Mouse (Mus musculus) heart, postnatal 0 days (tissue): ENCODE measurements around the gene Ift172. TPM values are rescaled to one million over a fixed set of nuclear protein-coding genes. Genes with fewer than 3 reads are reported as not detected.
A peak's percentile ranks its signal among the peaks of the same experiment; 100 is the strongest.

Experiments used
- ATAC-seq: fragments of 200-750 bp; cut with Nextera tagmentation; 2 replicates; pipeline ENCODE4 v1.8.0; 2017; ENCODE audit warnings: low read depth, moderate number of reproducible peaks, moderate library complexity; ENCODE audit not compliant: insufficient read depth
- DNase-seq: peaks from one replicate; pipeline ENCODE4 v3.0.0-alpha.2; 2016; ENCODE audit warnings: low spot score
- H3K27ac ChIP-seq: fragments of 300-500 bp; sonication (generic); 2 replicates; pipeline ENCODE4 v1.5.1; 2014; ENCODE audit warnings: low read depth, mild to moderate bottlenecking
- H3K27me3 ChIP-seq: fragments of 300-500 bp; sonication (generic); 2 replicates; pipeline ENCODE4 v1.6.1; 2014; ENCODE audit warnings: low read length, mixed read lengths; ENCODE audit not compliant: control insufficient read depth, insufficient read depth
- H3K36me3 ChIP-seq: fragments of 300-500 bp; sonication (generic); replicated peaks from 2 replicates; pipeline ENCODE4 v1.6.1; 2014; ENCODE audit warnings: low read length, mixed read lengths; ENCODE audit not compliant: control insufficient read depth, insufficient read depth
- H3K4me1 ChIP-seq: fragments of 300-500 bp; sonication (generic); 2 replicates; pipeline ENCODE4 v1.6.1; 2014; ENCODE audit warnings: antibody characterized with exemption; ENCODE audit not compliant: control insufficient read depth, insufficient read depth
- H3K4me2 ChIP-seq: fragments of 300-500 bp; sonication (generic); 2 replicates; pipeline ENCODE4 v1.6.1; 2014; ENCODE audit warnings: low read depth, mild to moderate bottlenecking, low read length, moderate library complexity
- H3K4me3 ChIP-seq: fragments of 300-500 bp; sonication (generic); 2 replicates; pipeline ENCODE4 v1.5.1; 2014; ENCODE audit warnings: low read depth, low read length
- H3K9ac ChIP-seq: fragments of 300-500 bp; sonication (generic); replicated peaks from 2 replicates; pipeline ENCODE4 v1.6.1; 2014; ENCODE audit warnings: low read depth, low read length, mixed read lengths
- H3K9me3 ChIP-seq: fragments of 300-500 bp; sonication (generic); replicated peaks from 2 replicates; pipeline ENCODE4 v1.6.1; 2016; ENCODE audit warnings: low read length; ENCODE audit not compliant: control insufficient read depth
- CTCF ChIP-seq: IDR thresholded peaks from 2 replicates; pipeline ENCODE4 v1.5.1; 2016; ENCODE audit warnings: antibody characterized with exemption, control low read depth, low read depth
- EP300 ChIP-seq: IDR thresholded peaks from 2 replicates; pipeline ENCODE4 v1.6.1; 2016; ENCODE audit warnings: antibody characterized with exemption, low read depth
- WGBS: fragments of 180-500 bp; shearing (Covaris S2); extraction: QIAGEN DNeasy Blood & Tissue Kit; methylation state at CpG from one replicate; pipeline ENCODE4 v1.1.7; 2014; 5-methylcytosine and 5-hydroxymethylcytosine counted together
- polyA plus RNA-seq: library from polyadenylated mRNA; unstranded; fragments of >200 nt; fragmentation: Nextera tagmentation; extraction: Ambion mirVana; gene quantifications from 2 replicates; pipeline ENCODE4 v1.2.1, GENCODE M21; 2015
- total RNA-seq: library from RNA; depleted of rRNA; stranded (reverse); fragments of >200 nt; gene quantifications from 2 replicates; pipeline ENCODE4 v1.2.3, GENCODE M21; 2014; ENCODE audit warnings: low replicate concordance; rRNA removed

Ift172 gene
- total RNA-seq (30.3 and 40.9 TPM in 2 replicates), polyA plus RNA-seq (14.6 and 16.5 TPM in 2 replicates)

DNA sequence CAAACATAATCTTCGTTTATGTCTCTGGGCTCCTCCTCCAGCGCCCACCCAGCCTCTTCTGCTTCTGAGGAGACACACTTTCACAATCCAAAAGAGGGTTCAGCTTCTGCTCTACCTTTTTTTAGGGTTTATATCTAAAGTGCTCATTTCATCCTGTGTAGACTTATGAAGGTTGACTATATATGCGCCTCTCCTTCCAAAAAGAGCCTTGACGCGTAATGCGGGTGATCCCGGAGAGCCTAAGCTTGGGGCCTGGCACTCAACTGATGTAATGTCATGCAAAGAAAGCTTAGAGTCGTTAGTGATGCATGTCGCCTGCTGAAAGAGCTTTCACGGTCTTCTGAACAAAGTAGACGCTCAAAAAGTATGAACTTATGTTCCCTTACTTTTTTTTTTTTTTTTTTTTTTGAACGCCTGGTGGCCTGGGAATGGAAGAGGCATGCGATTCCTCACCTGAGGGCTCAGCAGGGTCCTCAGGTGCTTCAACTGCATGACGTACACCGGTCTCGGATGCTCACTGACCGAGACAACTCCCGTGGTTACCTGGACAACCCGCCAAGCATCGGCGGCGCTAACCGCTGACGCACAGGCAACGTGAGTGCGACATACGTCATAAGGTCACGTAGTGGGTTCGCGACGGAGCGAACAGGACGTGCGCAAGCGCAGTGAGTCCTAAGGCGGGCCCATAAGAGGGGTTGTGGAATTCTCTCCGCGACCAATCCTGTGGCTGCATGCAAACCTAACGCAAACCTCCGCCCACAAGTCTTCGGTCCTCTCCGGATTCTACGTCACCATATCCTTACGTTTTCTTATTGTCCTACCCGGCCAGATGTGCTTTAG lies at the start of gene Ift172:
Ift172 (minus strand) TSS at position 596 of the 840 bp plus-strand sequence.
- no peaks in the 10 kb centered on the region for H3K9me3 ChIP-seq
- 2% methylated on average over 45 of the region's 45 CpGs for WGBS
- H3K36me3 ChIP-seq: peaks cover 13% of the 10 kb centered on the region
- H3K4me1 ChIP-seq: peaks cover 5% of the 10 kb centered on the region; the same call in 1 of the 2 replicates
- H3K4me2 ChIP-seq: peak within 1 kb of the TSS; percentile 78
- peak within 1 kb of the TSS; percentile 46 for H3K9ac ChIP-seq
- H3K27me3 ChIP-seq: no peaks in the 10 kb centered on the region
- peak; percentile 99 for DNase-seq
- peak within 1 kb of the TSS; percentile 59 for H3K4me3 ChIP-seq
- TF ChIP-seq EP300: no peak
- TF ChIP-seq CTCF: no peak
- H3K27ac ChIP-seq: peak within 1 kb of the TSS; percentile 73
- ATAC-seq: peak; percentile 99

DNA sequence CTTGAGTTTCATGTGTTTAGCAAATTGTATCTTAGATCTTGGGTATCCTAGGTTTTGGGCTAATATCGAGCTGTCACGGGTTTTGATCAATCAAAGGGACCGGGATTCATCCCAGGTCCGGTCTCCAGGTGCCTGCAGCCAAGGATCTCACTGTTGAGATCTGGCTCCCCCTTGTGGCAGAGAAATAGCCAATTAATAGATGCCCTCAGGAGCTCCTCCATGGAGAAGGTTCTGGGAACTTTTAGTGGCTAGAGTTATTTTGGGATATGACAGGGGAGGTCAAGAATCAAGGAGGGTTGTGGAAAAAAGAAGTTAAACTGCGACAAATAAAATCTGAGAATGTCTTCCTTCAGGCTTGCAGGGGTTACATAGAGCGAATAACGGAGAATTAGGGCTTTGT lies 37.3 kb upstream of the Ift172 start:
- WGBS: 25% methylated on average over 7 of the region's 7 CpGs
- H3K27me3 ChIP-seq: no peaks in the 10 kb centered on the region
- DNase-seq (peak; percentile 77), ATAC-seq (peak; percentile 73)
- no peaks in the 10 kb centered on the region for H3K4me1 ChIP-seq
- H3K4me2 ChIP-seq: no peak overlapping the region
- TF ChIP-seq CTCF: peak; percentile 77
- no peak for TF ChIP-seq EP300
- no peak overlapping the region for H3K4me3 ChIP-seq
- H3K9me3 ChIP-seq: peaks cover 5% of the 10 kb centered on the region; the same call in 1 of the 2 replicates
- no peak overlapping the region for H3K9ac ChIP-seq
- no peaks in the 10 kb centered on the region for H3K36me3 ChIP-seq
- H3K27ac ChIP-seq: no peak overlapping the region

DNA sequence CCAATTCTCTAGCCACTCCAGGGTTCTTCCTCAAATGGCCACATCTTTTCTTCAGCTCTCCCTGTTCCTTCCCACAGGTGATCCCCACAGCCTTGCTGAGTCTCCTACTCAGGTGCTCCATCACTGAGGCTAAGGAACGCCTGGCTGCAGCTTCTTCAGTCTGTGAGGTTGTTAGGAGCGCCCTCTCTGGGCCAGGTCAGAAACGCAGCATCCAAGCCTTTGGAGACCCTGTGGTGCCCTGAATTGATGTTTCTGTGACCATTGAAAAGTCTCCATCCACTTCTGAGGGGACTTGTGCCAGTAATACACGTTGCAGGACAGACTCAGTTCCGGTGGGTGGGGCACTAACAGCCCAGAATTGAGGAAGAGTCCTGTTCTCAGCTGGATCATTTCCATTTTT lies 35.9 kb upstream of the Ift172 start:
- no peak for ATAC-seq
- no peak overlapping the region for H3K27ac ChIP-seq
- H3K4me2 ChIP-seq: no peak overlapping the region
- no peaks in the 10 kb centered on the region for H3K27me3 ChIP-seq
- no peaks in the 10 kb centered on the region for H3K4me1 ChIP-seq
- no peak overlapping the region for H3K9ac ChIP-seq
- H3K9me3 ChIP-seq: no peaks in the 10 kb centered on the region
- DNase-seq: no peak
- no peak overlapping the region for H3K4me3 ChIP-seq
- no peaks in the 10 kb centered on the region for H3K36me3 ChIP-seq
- TF ChIP-seq EP300 (no peak), CTCF (peak; percentile 17; the same call in 1 of the 2 replicates)
- 23% methylated on average over 5 of the region's 5 CpGs for WGBS

DNA sequence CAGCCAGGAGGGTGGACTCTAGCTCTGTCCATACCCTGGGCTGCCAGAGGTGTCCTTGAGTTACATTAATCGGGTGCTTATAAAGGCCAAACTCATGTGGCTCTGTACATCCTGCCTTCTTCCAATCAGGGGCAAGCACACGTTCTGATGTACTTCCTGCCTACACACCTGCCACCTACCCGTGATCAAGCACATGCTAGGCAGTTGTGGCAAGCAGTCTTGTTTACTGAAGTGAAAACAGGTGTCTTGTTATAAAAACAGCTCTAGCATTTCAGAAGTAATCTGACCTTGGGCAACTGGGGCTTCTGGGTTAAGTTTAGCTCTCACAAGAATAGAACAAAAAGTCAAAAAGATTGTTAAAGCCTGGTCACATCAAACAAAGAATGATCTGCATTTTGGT lies 33.2 kb upstream of the Ift172 start:
- H3K27me3 ChIP-seq: no peaks in the 10 kb centered on the region
- WGBS: 52% methylated on average over 3 of the region's 3 CpGs
- no peak for TF ChIP-seq CTCF
- TF ChIP-seq EP300: no peak
- no peak overlapping the region for H3K4me2 ChIP-seq
- H3K4me1 ChIP-seq: no peaks in the 10 kb centered on the region
- H3K9me3 ChIP-seq: no peaks in the 10 kb centered on the region
- ATAC-seq (no peak), DNase-seq (no peak)
- H3K9ac ChIP-seq: no peak overlapping the region
- no peaks in the 10 kb centered on the region for H3K36me3 ChIP-seq
- H3K4me3 ChIP-seq: no peak overlapping the region
- H3K27ac ChIP-seq: no peak overlapping the region

DNA sequence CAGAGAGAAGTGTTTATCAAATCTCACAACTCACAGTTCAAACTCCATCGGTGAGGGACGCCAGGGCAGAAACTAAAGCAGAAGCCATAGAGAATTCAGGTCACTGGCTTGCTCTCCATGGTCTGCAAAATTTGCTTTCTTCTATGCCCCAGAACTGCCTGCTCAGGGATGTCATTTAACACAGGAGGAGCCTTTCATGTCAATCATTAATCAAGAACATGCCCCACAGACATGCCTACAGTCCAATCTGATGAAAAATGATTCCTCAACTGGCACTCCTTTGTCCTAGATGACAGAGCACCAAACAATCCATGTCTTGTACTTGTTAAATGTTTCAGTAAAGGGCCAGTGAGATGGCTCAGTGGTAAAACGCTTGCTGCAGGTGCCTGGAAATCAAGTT lies 31.9 kb upstream of the Ift172 start:
- ATAC-seq: no peak
- WGBS: 72% methylated on average over 3 of the region's 3 CpGs
- no peak for DNase-seq
- Histone ChIP-seq H3K36me3 (no peaks in the 10 kb centered on the region), H3K27ac (no peak overlapping the region), H3K4me1 (no peaks in the 10 kb centered on the region), H3K27me3 (no peaks in the 10 kb centered on the region), H3K9me3 (no peaks in the 10 kb centered on the region), H3K9ac (no peak overlapping the region), H3K4me3 (no peak overlapping the region), H3K4me2 (no peak overlapping the region)
- TF ChIP-seq CTCF (no peak), EP300 (no peak)

DNA sequence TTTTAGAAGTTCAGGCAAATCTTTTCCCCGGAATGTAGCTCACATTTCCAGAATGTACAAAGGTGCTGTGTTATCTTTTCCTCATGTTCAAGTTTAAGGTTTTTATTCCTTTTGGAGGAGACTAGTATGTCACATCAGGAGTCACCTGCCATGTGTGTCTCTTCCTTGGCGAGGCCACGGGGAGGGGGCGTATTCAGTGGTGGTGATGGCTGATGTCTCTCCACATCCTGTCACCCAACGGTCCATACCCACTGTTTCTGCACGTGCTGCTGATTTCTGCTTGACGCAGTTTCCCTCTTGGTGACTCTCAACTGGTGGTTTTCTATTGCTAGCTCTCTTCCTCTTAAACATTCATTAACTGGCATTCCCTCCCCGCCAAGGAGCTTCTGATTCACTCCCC lies 21.9 kb upstream of the Ift172 start:
- no peak for DNase-seq
- WGBS: 73% methylated on average over 8 of the region's 8 CpGs
- H3K9me3 ChIP-seq: no peaks in the 10 kb centered on the region
- no peaks in the 10 kb centered on the region for H3K36me3 ChIP-seq
- ATAC-seq: no peak
- no peak overlapping the region for H3K4me2 ChIP-seq
- no peaks in the 10 kb centered on the region for H3K4me1 ChIP-seq
- H3K27me3 ChIP-seq: no peaks in the 10 kb centered on the region
- TF ChIP-seq CTCF (no peak), EP300 (no peak)
- H3K27ac ChIP-seq: no peak overlapping the region
- no peak overlapping the region for H3K9ac ChIP-seq
- no peak overlapping the region for H3K4me3 ChIP-seq
